Mouse (Mus musculus) erythroblast, adult 5-6 weeks (primary cell): ENCODE data around the gene Pitx3. TPM values are rescaled to one million over a fixed set of nuclear protein-coding genes. Genes with fewer than 3 reads are reported as not detected.

Experiments
- ATAC-seq: replicated peaks from 2 replicates; pipeline ENCODE4 v1.8.0; 2016; ENCODE audit warnings: moderate number of reproducible peaks, mild to moderate bottlenecking, moderate TSS enrichment, inconsistent platforms; ENCODE audit not compliant: poor library complexity, low FRiP score, severe bottlenecking
- total RNA-seq, 2 experiments: library from RNA; stranded (forward) in 1 of 2; stranded (reverse) in 1 of 2; fragments of 150-400 nt in 1 of 2; fragments of 200-764, 138-1000 nt in 1 of 2; gene quantifications; 2 replicates each; pipeline versions ENCODE4 v1.2.3 to v1.2.4; 2015 to 2017; ENCODE audit warnings: low replicate concordance in 2 of 2

The Pitx3 gene
- total RNA-seq, 2 experiments from 2014 or later, result not detected

- peak; percentile 74 for ATAC-seq
These were observed 61.8 kb downstream of the Pitx3 start for GRCm38 (mm10) chr19:46086337-46086736.

Other genes with a start within 250 kb of the Pitx3 start
- gene Armh3, start 149.8 kb downstream of the Pitx3 start, total RNA-seq (2015; ENCODE audit: low replicate concordance), result 0.42 and 1.3 TPM in 2 replicates
- gene Armh3, start 149.8 kb downstream of the Pitx3 start, total RNA-seq (2017; ENCODE audit: low replicate concordance), result 0.60 and 1.4 TPM in 2 replicates
- not detected in 2 replicates for gene Hps6, start 144.8 kb downstream of the Pitx3 start, total RNA-seq (2015; ENCODE audit: low replicate concordance)
- gene Hps6, start 144.8 kb downstream of the Pitx3 start, total RNA-seq (2017; ENCODE audit: low replicate concordance), result 0.28 and 0.77 TPM in 2 replicates
- gene Pprc1, start 103.4 kb downstream of the Pitx3 start, total RNA-seq (2015; ENCODE audit: low replicate concordance), result 19.6 and 30.7 TPM in 2 replicates
- 11.7 and 20.1 TPM in 2 replicates for gene Pprc1, start 103.4 kb downstream of the Pitx3 start, total RNA-seq (2017; ENCODE audit: low replicate concordance)
- gene Ldb1, start 103.1 kb downstream of the Pitx3 start, total RNA-seq (2015; ENCODE audit: low replicate concordance), result 13.2 and 16.3 TPM in 2 replicates
- gene Ldb1, start 103.1 kb downstream of the Pitx3 start, total RNA-seq (2017; ENCODE audit: low replicate concordance), result 21.6 and 37.9 TPM in 2 replicates
- 12.7 and 16.9 TPM in 2 replicates for gene Nolc1, start 72.5 kb downstream of the Pitx3 start, total RNA-seq (2015; ENCODE audit: low replicate concordance)
- 25.9 and 31.9 TPM in 2 replicates for gene Nolc1, start 72.5 kb downstream of the Pitx3 start, total RNA-seq (2017; ENCODE audit: low replicate concordance)
- not detected in 2 replicates for gene Elovl3, start 16.4 kb downstream of the Pitx3 start, total RNA-seq (2015; ENCODE audit: low replicate concordance)
- gene Elovl3, start 16.4 kb downstream of the Pitx3 start, total RNA-seq (2017; ENCODE audit: low replicate concordance), result not detected in 2 replicates
- 22.8 and 22.9 TPM in 2 replicates for gene Gbf1, start 4.2 kb upstream of the Pitx3 start, total RNA-seq (2015; ENCODE audit: low replicate concordance)
- gene Gbf1, start 4.2 kb upstream of the Pitx3 start, total RNA-seq (2017; ENCODE audit: low replicate concordance), result 18.1 and 21.0 TPM in 2 replicates
- gene Nfkb2, start 156.0 kb upstream of the Pitx3 start, total RNA-seq (2015; ENCODE audit: low replicate concordance), result 0.96 and 1.0 TPM in 2 replicates
- gene Nfkb2, start 156.0 kb upstream of the Pitx3 start, total RNA-seq (2017; ENCODE audit: low replicate concordance), result 2.8 and 3.1 TPM in 2 replicates
- 0.63 TPM in 1 of 2 replicates, not detected in the other for gene Psd, start 178.8 kb upstream of the Pitx3 start, total RNA-seq (2015; ENCODE audit: low replicate concordance)
- gene Psd, start 178.8 kb upstream of the Pitx3 start, total RNA-seq (2017; ENCODE audit: low replicate concordance), result 0.70 TPM in 1 of 2 replicates, not detected in the other
- not detected in 2 replicates for gene Fbxl15, start 179.9 kb upstream of the Pitx3 start, total RNA-seq (2015; ENCODE audit: low replicate concordance)
- not detected in 2 replicates for gene Fbxl15, start 179.9 kb upstream of the Pitx3 start, total RNA-seq (2017; ENCODE audit: low replicate concordance)
- gene Cuedc2, start 190.4 kb upstream of the Pitx3 start, total RNA-seq (2015; ENCODE audit: low replicate concordance), result 8.1 and 8.4 TPM in 2 replicates
- 23.6 and 39.4 TPM in 2 replicates for gene Cuedc2, start 190.4 kb upstream of the Pitx3 start, total RNA-seq (2017; ENCODE audit: low replicate concordance)
- 5.4 and 9.6 TPM in 2 replicates for gene Mfsd13a, start 192.8 kb upstream of the Pitx3 start, total RNA-seq (2015; ENCODE audit: low replicate concordance)
- gene Mfsd13a, start 192.8 kb upstream of the Pitx3 start, total RNA-seq (2017; ENCODE audit: low replicate concordance), result 1.4 and 1.8 TPM in 2 replicates
- gene 2310034G01Rik, start 202.0 kb upstream of the Pitx3 start, total RNA-seq (2015; ENCODE audit: low replicate concordance), result not detected in 2 replicates
- gene 2310034G01Rik, start 202.0 kb upstream of the Pitx3 start, total RNA-seq (2017; ENCODE audit: low replicate concordance), result not detected in 2 replicates
- 16.5 and 21.5 TPM in 2 replicates for gene Actr1a, start 247.4 kb upstream of the Pitx3 start, total RNA-seq (2015; ENCODE audit: low replicate concordance)
- 38.2 and 39.2 TPM in 2 replicates for gene Actr1a, start 247.4 kb upstream of the Pitx3 start, total RNA-seq (2017; ENCODE audit: low replicate concordance)
- 3.8 and 10.8 TPM in 2 replicates for gene Sufu, start 248.6 kb upstream of the Pitx3 start, total RNA-seq (2015; ENCODE audit: low replicate concordance)
- 1.1 and 1.2 TPM in 2 replicates for gene Sufu, start 248.6 kb upstream of the Pitx3 start, total RNA-seq (2017; ENCODE audit: low replicate concordance)